Mouse (Mus musculus) brown adipose tissue, adult 24 weeks (tissue): ENCODE data around the gene Fsd1. TPM values are rescaled to one million over a fixed set of nuclear protein-coding genes. Genes with fewer than 3 reads are reported as not detected.

Experiments used
- H3K27ac ChIP-seq: fragments of 200-500 bp; replicated peaks from 2 replicates; pipeline ENCODE4 v1.5.1; 2012; ENCODE audit warnings: low read depth, mild to moderate bottlenecking, low read length
- H3K4me1 ChIP-seq: fragments of 200-500 bp; 2 replicates; pipeline ENCODE4 v1.6.1; 2012; ENCODE audit warnings: low read length, mixed read lengths; ENCODE audit not compliant: control insufficient read depth, insufficient read depth, insufficient read length
- H3K4me3 ChIP-seq: fragments of 200-500 bp; 2 replicates; pipeline ENCODE4 v1.5.1; 2012; ENCODE audit warnings: low read depth, mild to moderate bottlenecking, low read length, moderate library complexity; ENCODE audit not compliant: insufficient read depth
- polyA plus RNA-seq: library from polyadenylated mRNA; stranded (reverse); fragments of >200 nt; gene quantifications from 2 replicates; pipeline ENCODE4 v1.2.4, GENCODE M21; 2012; ENCODE audit not compliant: missing spikeins, insufficient read depth, insufficient read length

The Fsd1 gene
- polyA plus RNA-seq, 1 experiment = 0.59 TPM

DNA sequence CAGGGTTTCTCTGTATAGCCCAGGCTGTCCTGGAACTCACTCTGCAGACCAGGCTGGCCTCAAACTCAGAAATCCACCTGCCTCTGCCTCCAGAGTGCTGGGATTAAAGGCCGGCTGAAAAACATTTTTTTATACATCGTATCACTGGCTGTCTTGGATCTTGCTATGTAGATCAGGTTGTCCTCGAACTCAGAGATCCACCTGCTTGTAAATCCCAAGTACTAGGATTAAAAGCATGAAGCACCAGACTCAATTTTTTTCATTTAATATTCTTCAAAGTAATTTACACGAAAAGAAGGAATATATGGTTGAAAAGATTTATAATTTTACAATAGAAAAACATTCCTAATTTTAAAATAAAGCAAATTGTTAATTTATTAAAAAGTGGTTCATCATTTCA lies 53.0 kb downstream of the Fsd1 start:
- peaks cover 3% of the 10 kb centered on the region for H3K4me1 ChIP-seq
- H3K4me3 ChIP-seq = peak overlapping the region; percentile 29; the same call in 1 of the 2 replicates
- H3K27ac ChIP-seq = no peak overlapping the region

DNA sequence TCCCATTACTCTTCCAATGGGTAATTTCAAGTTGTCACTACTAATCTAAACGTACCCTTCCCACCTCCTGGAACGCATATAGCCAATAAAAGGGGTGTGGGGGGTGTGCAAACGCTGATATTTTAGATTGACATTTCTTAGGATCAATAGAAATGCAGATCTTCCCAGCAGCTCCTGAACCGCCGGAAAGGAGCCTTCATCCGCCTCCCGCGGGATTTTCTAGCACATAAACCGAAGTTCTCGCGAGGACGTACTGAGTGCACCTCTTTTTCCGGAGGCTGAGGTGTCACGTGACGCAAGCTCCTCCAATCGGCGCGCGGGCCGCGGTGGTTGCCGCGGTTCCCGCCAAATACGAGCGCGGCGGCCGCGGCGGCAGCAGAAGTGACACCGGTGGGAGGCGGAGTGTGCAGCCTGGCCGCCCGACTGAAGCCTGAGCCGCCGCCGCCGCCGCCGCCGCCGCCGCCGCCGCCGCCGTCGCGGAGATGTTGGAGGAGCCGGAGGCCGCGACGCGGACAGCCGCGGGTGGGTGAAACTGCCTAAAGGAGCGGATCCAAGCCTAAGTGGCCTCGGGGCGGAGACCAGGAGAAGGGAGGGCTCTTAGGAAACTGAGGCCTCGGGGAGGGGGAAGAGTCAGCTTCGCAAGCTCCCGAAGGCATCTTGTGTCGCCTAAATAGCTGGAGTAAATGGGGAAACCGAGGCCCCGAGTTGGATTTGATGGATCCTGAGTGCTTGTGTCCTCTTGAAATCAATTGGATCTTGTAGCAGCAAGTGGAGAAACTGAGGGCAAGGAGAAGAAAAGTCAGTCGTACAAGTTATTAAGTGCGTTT lies 53.9 kb downstream of the Fsd1 start, which contains the start of gene Chaf1a:
Chaf1a (plus strand) TSS at position 410 of the 827 bp plus-strand sequence.
- Histone ChIP-seq H3K4me1 (no peaks in the 10 kb centered on the region; the same call in 1 of the 2 replicates), H3K27ac (no peak within 1 kb of the TSS), H3K4me3 (peak within 1 kb of the TSS; percentile 44)

DNA sequence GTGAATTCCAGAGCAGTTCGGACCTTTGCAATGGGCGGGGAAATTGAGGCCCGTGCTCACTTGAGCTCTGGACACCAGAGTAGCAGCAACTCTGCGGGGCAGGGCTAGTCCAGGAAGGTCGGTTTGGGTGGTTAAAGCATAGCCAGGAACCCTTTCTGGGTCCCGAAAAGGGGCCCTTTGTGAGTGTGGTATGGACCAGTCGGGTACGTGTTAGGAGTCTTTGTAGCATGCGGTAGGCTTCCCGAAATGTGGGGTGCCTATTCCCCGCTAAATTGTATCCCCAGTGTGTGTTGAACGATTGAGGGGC lies 54.5 kb downstream of the Fsd1 start:
- H3K4me1 ChIP-seq = no peaks in the 10 kb centered on the region
- no peak overlapping the region for H3K27ac ChIP-seq
- H3K4me3 ChIP-seq = peak overlapping the region; percentile 44

Other genes with a start within 250 kb of the Fsd1 start
- 0.33 and 0.48 TPM in 2 replicates for gene Adgre4, start 236.5 kb upstream of the Fsd1 start, polyA plus RNA-seq
- gene Zfp119a, start 107.6 kb upstream of the Fsd1 start, polyA plus RNA-seq = 1.5 and 1.7 TPM in 2 replicates
- gene Zfp959, start 94.4 kb upstream of the Fsd1 start, polyA plus RNA-seq = 4.2 and 6.4 TPM in 2 replicates
- 1.3 and 3.3 TPM in 2 replicates for gene Zfp119b, start 37.0 kb upstream of the Fsd1 start, polyA plus RNA-seq
- 0.91 and 2.3 TPM in 2 replicates for gene Ebi3, start 33.9 kb upstream of the Fsd1 start, polyA plus RNA-seq
- gene Yju2, start 27.4 kb upstream of the Fsd1 start, polyA plus RNA-seq = 4.6 and 6.0 TPM in 2 replicates
- gene Shd, start 16.0 kb upstream of the Fsd1 start, polyA plus RNA-seq = not detected in 2 replicates
- 7.5 and 10.4 TPM in 2 replicates for gene Stap2, start 19.1 kb downstream of the Fsd1 start, polyA plus RNA-seq
- 43.2 and 52.6 TPM in 2 replicates for gene Mpnd, start 19.2 kb downstream of the Fsd1 start, polyA plus RNA-seq
- 14.0 and 16.1 TPM in 2 replicates for gene Sh3gl1, start 50.1 kb downstream of the Fsd1 start, polyA plus RNA-seq
- gene Chaf1a, start 53.9 kb downstream of the Fsd1 start, polyA plus RNA-seq = 0.99 and 2.7 TPM in 2 replicates
- gene Ubxn6, start 88.5 kb downstream of the Fsd1 start, polyA plus RNA-seq = 41.1 and 69.6 TPM in 2 replicates
- gene Hdgfl2, start 93.1 kb downstream of the Fsd1 start, polyA plus RNA-seq = 17.6 and 19.3 TPM in 2 replicates
- 195 and 205 TPM in 2 replicates for gene Plin4, start 123.3 kb downstream of the Fsd1 start, polyA plus RNA-seq
- 138 and 171 TPM in 2 replicates for gene Plin5, start 131.1 kb downstream of the Fsd1 start, polyA plus RNA-seq
- 61.5 and 101 TPM in 2 replicates for gene Lrg1, start 135.5 kb downstream of the Fsd1 start, polyA plus RNA-seq
- 1.9 and 5.0 TPM in 2 replicates for gene Sema6b, start 153.8 kb downstream of the Fsd1 start, polyA plus RNA-seq
- gene Tnfaip8l1, start 176.0 kb downstream of the Fsd1 start, polyA plus RNA-seq = 0.36 and 1.4 TPM in 2 replicates
- gene Mydgf, start 197.4 kb downstream of the Fsd1 start, polyA plus RNA-seq = 30.8 and 30.9 TPM in 2 replicates
- gene Dpp9, start 232.4 kb downstream of the Fsd1 start, polyA plus RNA-seq = 7.7 and 9.2 TPM in 2 replicates